Mouse (Mus musculus): Measurements from ENCODE around the gene Hist1h3i. TPM values are rescaled to one million over a fixed set of nuclear protein-coding genes. Genes with fewer than 3 reads are reported as not detected.

Hist1h3i gene
- polyA plus RNA-seq, 1 experiment from 2014 or later, result 252 TPM

Other genes with a start within 250 kb of the Hist1h3i start
- gene Olfr1366, start 240.6 kb downstream of the Hist1h3i start, polyA plus RNA-seq (2014; fragmentation: Nextera tagmentation; extraction: Ambion mirVana), result 0.05 and 0.25 TPM in 2 replicates
- 0.17 TPM in 1 of 2 replicates, not detected in the other for gene Olfr1535, start 223.5 kb downstream of the Hist1h3i start, polyA plus RNA-seq (2014; fragmentation: Nextera tagmentation; extraction: Ambion mirVana)
- gene Olfr1364, start 201.6 kb downstream of the Hist1h3i start, polyA plus RNA-seq (2014; fragmentation: Nextera tagmentation; extraction: Ambion mirVana), result not detected in 2 replicates
- gene Olfr1362, start 169.3 kb downstream of the Hist1h3i start, polyA plus RNA-seq (2014; fragmentation: Nextera tagmentation; extraction: Ambion mirVana), result not detected in 2 replicates
- gene Olfr11, start 140.9 kb downstream of the Hist1h3i start, polyA plus RNA-seq (2014; fragmentation: Nextera tagmentation; extraction: Ambion mirVana), result not detected in 2 replicates
- gene Olfr1361, start 120.0 kb downstream of the Hist1h3i start, polyA plus RNA-seq (2014; fragmentation: Nextera tagmentation; extraction: Ambion mirVana), result not detected in 2 replicates
- not detected in 2 replicates for gene Olfr1360, start 106.0 kb downstream of the Hist1h3i start, polyA plus RNA-seq (2014; fragmentation: Nextera tagmentation; extraction: Ambion mirVana)
- gene Olfr1359, start 85.3 kb downstream of the Hist1h3i start, polyA plus RNA-seq (2014; fragmentation: Nextera tagmentation; extraction: Ambion mirVana), result not detected in 2 replicates
- 2.1 and 3.0 TPM in 2 replicates for gene Hist1h2bl, start 67.2 kb downstream of the Hist1h3i start, polyA plus RNA-seq (2014; fragmentation: Nextera tagmentation; extraction: Ambion mirVana)
- 17.3 and 25.6 TPM in 2 replicates for gene Hist1h2ai, start 66.9 kb downstream of the Hist1h3i start, polyA plus RNA-seq (2014; fragmentation: Nextera tagmentation; extraction: Ambion mirVana)
- gene Hist1h3h, start 65.7 kb downstream of the Hist1h3i start, polyA plus RNA-seq (2014; fragmentation: Nextera tagmentation; extraction: Ambion mirVana), result 12.7 and 20.0 TPM in 2 replicates
- 4.2 and 4.3 TPM in 2 replicates for gene Hist1h2bm, start 61.3 kb downstream of the Hist1h3i start, polyA plus RNA-seq (2014; fragmentation: Nextera tagmentation; extraction: Ambion mirVana)
- gene Hist1h4j, start 48.3 kb downstream of the Hist1h3i start, polyA plus RNA-seq (2014; fragmentation: Nextera tagmentation; extraction: Ambion mirVana), result 0.94 and 1.4 TPM in 2 replicates
- gene Hist1h4k, start 32.9 kb downstream of the Hist1h3i start, polyA plus RNA-seq (2014; fragmentation: Nextera tagmentation; extraction: Ambion mirVana), result 2.4 and 8.0 TPM in 2 replicates
- gene Hist1h2ak, start 29.5 kb downstream of the Hist1h3i start, polyA plus RNA-seq (2014; fragmentation: Nextera tagmentation; extraction: Ambion mirVana), result 4.9 and 6.5 TPM in 2 replicates
- gene Hist1h2bn, start 29.2 kb downstream of the Hist1h3i start, polyA plus RNA-seq (2014; fragmentation: Nextera tagmentation; extraction: Ambion mirVana), result 0.67 and 2.2 TPM in 2 replicates
- gene Hist1h1b, start 2.7 kb downstream of the Hist1h3i start, polyA plus RNA-seq (2014; fragmentation: Nextera tagmentation; extraction: Ambion mirVana), result 19.1 TPM in 2 replicates
- 1.4 and 8.5 TPM in 2 replicates for gene Hist1h2an, start 3.8 kb upstream of the Hist1h3i start, polyA plus RNA-seq (2014; fragmentation: Nextera tagmentation; extraction: Ambion mirVana)
- gene Hist1h2bp, start 4.1 kb upstream of the Hist1h3i start, polyA plus RNA-seq (2014; fragmentation: Nextera tagmentation; extraction: Ambion mirVana), result 2.2 and 2.9 TPM in 2 replicates
- 17.8 and 18.7 TPM in 2 replicates for gene Hist1h2bq, start 26.8 kb upstream of the Hist1h3i start, polyA plus RNA-seq (2014; fragmentation: Nextera tagmentation; extraction: Ambion mirVana)
- gene Hist1h2ao, start 27.1 kb upstream of the Hist1h3i start, polyA plus RNA-seq (2014; fragmentation: Nextera tagmentation; extraction: Ambion mirVana), result 2.1 TPM in 1 of 2 replicates, not detected in the other
- not detected in 2 replicates for gene Hist1h4m, start 28.4 kb upstream of the Hist1h3i start, polyA plus RNA-seq (2014; fragmentation: Nextera tagmentation; extraction: Ambion mirVana)
- gene Hist1h4n, start 48.8 kb upstream of the Hist1h3i start, polyA plus RNA-seq (2014; fragmentation: Nextera tagmentation; extraction: Ambion mirVana), result 13.4 and 14.6 TPM in 2 replicates
- 4,676 and 4,856 TPM in 2 replicates for gene Hist1h2ap, start 50.1 kb upstream of the Hist1h3i start, polyA plus RNA-seq (2014; fragmentation: Nextera tagmentation; extraction: Ambion mirVana)
- 18.1 and 18.6 TPM in 2 replicates for gene Hist1h2br, start 50.4 kb upstream of the Hist1h3i start, polyA plus RNA-seq (2014; fragmentation: Nextera tagmentation; extraction: Ambion mirVana)
- 25.7 and 27.8 TPM in 2 replicates for gene Zfp184, start 161.7 kb upstream of the Hist1h3i start, polyA plus RNA-seq (2014; fragmentation: Nextera tagmentation; extraction: Ambion mirVana)
- gene Pom121l2, start 197.8 kb upstream of the Hist1h3i start, polyA plus RNA-seq (2014; fragmentation: Nextera tagmentation; extraction: Ambion mirVana), result 0.11 TPM in 2 replicates
- 0.51 TPM in 1 of 2 replicates, not detected in the other for gene Prss16, start 226.4 kb upstream of the Hist1h3i start, polyA plus RNA-seq (2014; fragmentation: Nextera tagmentation; extraction: Ambion mirVana)